Mouse (Mus musculus) frontal cortex, adult 2 months (tissue): ENCODE measurements around the gene Strn4. TPM values are rescaled to one million over a fixed set of nuclear protein-coding genes. Genes with fewer than 3 reads are reported as not detected.

Experiments used
- DNase-seq, 2 experiments: peaks; one replicate each; pipeline ENCODE4 v3.0.0; 2022; ENCODE audit warnings: low spot score in 1 of 2; ENCODE audit errors: extremely low spot score in 1 of 2
- polyA plus RNA-seq: library from polyadenylated mRNA; depleted of rRNA; stranded (reverse); fragments of >200 nt; gene quantifications from 2 replicates; pipeline ENCODE4 v1.2.3, GENCODE M21; 2012

The Strn4 gene
- polyA plus RNA-seq, 1 experiment = 262 TPM

DNA sequence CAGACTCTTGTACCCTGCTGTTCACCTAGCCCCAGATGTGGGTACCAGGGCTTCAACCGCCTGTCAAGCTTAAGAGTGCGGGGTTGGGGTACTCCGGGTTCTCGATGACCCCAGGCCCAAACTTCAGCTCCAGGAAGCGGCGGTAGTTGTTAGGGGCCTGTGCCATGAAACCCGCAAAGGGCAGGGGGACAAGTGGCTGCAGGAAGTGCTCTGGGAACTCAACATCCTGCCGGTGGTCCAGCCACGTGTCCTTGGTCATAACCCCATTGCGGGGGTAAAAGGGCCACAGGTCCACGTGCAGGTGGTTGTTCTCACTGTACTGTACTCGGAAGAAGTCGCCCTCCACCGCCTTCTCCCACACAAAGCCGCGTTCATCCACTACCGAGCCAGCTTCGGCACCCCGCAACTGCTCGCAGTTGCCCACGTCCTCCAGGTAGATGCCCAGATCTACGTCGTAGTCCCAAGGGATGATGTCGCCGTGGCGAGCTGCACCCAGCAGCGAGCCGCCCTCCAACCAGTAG lies 5.2 kb upstream of the Strn4 start:
- DNase-seq = no peak

DNA sequence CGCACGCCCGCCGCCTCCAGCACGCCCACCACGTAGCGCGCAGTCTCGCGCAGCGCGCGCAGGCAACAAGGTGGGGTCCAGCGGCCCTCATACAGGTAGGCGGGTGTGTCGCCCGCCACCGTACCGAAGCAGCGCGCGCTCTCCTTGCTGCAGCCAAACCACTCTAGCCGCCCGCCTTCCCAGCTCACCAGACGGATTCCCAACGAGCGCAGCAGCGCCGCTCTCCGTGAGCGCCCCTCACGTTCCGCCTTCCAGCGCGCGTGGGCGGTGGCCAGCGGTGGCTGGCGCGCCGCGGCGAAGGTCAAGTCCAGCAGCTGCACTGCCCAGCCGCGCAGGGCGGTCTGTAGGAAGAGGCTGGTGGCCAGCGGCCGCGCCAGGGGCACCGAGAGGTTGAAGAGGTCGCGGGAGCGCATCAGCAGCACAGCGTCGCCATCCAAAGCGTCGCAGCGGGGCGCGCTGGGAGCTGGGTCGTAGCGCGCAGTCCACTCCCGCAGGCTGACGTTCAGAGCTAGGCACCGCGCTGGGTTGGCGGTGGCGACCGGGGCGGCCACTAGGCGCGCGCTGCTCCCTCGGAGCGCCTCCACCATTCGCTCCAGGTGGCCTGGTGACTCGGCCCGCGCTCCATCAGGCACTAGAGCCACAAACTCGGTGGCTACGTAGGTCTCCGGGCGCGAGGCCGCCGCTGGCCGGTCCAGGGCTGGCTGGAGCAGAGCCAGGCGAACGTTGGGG lies 4.6 kb upstream of the Strn4 start:
- no peak for DNase-seq

DNA sequence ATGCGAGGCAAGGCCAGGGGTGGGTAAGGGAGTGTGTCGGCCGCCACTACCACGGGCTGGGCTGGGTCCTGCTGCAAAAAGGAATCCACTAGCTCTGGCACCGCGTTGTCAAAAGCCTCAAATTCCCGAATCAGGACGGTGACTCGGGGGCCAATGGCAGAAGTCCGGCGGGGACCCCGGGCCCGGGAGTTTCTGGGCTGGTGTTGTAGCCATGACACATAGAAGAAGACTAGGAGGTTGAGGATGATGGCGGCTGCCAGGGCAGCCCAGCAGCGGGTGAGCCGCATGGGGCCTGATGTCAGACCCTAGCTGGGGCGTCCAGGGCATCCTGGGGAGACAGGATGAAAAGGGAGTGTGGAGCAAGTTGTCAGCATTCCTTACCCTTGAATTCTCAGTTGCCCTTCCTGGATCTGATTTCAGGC lies 4.0 kb upstream of the Strn4 start:
- DNase-seq = no peak

DNA sequence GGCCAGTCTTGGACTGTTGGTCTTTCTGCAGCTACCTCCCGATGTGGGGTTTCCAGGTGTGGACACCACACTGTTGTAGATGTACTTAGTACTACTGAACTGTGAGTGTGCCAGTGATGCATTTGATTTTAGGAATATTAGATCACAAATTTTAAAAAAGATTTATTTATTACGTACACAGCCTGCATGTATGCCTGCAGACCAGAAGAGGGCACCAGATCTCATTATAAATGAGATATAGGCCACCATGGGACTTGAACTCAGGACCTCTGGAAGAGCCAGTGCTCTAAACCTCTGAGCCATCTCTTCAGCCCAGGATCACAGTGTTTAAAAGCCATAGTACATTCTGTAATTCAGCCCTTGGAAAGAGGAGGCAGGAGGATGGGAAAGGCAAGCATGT lies 3.2 kb upstream of the Strn4 start:
- no peak for DNase-seq

DNA sequence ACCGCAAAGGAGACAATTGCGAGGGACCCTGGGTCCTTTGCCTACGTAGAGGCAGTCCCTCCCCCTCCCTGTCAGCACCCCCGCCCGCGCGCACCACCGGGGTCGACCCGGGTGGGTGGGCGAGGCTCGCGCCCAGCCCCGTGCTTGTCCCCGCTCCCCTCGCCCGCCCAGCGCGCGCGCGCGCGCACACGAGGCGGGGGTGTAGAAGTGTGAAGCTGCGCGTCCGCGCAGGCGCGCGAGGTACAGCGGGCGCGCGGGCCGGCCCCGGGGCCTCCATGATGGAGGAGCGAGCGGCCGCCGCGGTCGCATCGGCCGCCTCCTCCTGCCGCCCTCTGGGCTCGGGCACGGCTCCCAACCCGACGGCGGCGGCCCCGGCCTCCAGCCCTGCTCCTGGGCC lies 387 bp downstream of the Strn4 start:
- DNase-seq = peak in 1 of 2 experiments; percentile 83

DNA sequence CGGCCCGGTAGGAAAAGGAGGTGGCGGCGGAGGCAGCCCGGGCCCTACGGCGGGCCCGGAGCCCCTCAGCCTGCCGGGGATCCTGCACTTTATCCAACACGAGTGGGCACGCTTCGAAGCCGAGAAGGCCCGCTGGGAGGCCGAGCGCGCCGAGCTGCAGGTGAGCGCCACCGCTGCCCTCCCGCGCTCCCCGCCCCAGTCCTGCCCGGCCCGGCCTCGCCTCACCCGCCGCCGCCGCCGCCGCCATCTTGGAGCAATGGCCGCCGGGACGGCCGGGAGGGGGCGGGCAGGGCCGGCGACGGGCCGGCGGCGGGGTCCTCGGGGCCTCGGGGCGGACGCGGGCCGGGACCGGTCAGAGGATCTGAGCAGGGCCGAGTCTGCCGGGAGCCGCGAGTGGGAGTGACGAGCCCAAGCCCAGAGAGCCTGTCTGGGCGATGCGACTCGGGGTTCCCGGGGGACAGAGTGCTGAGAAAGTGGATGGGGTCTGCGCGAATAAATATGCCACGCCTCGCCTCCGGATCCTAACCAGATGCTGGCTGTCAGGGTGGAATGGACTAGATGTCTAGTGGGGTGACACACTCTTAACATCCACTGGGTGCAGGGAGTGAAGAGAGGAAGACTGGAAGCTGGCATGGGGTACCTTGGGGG lies 910 bp downstream of the Strn4 start, which contains the start of gene Fkrp:
Gene Fkrp (minus strand): TSS at position 258 of the 648 bp plus-strand sequence.
- no peak for DNase-seq

DNA sequence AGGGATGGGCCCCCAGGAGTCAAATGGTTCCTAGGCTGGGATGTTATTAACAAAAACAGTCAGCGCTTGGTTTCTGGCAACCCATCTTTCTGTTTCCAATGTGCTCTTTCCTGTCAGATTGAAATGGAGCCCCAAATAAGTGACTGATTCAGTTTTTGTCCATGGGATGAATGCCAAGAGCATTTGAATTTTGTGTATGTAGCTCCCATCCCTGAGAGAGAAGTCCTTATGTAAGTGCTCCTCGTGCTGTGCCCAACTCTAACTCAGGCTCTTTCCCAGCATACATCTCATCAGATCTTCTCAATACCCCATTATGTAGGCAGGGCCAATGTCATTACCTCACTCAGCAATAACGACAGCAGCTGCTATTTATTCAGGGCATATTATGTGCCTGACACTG lies 2.0 kb downstream of the Strn4 start:
- peak; percentile 62 to 81 for DNase-seq

DNA sequence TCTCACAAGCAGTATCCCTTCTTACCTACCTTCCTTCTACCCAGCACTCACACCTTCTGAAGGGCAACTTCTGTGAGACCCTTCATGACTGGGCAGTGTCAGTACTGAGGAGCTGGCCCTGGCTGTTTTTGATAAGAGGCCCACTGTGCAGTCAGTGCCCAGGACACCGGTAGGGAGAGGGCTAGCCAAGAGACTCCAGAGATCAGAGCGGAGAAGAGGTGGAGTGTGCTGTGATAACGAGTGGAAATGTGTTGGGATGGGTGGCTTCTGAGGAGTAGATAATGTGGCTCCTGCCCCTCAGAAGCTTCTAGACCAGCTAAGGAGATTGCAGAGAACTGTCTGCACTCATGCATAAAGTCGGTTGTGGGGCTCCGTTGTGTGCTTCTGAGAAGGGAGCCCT lies 4.1 kb downstream of the Strn4 start:
- no peak for DNase-seq

DNA sequence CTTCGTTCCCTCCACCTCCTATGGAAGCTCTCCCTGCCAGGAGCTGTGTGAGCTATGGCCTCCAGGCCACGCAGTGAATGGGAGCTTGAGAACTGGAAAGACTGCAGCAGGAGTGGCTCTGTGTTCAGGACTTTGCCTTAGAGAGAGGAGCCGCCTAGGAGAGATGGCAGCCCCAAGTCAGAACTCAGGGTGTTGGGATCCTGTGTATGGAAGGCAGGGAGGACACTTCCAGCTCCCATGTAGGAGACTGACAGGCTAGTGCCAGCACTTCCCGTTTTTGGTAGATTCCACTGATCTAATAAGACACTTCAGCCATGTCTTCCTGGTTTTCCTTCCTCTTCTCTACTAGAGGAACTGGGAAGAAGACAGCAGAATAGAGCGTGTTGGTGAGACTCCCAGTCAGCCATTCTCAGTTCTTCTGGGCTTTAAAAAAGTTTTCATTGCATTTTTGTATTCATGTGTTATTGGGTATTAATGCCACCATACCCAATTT lies 4.6 kb downstream of the Strn4 start:
- DNase-seq = no peak

DNA sequence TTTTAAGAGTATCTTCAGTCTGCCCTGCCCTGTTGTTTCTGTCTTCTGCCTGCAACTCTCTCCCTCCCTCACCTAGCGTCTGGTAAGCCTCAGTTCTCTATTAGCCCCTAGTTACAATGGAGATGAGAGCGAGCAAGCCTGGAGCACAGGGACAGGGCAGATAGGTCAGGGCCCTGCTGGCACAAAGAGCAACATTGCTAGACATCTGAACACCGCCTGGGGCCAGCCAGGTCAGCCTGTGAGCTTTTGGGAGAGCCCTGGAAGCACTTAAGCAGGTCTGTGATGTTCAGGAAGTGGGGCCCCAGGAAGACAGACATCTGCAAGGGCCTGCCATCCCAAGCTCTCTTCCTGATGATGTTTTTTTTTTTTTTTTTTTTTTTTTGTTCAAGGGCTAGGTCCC lies 5.4 kb downstream of the Strn4 start:
- no peak for DNase-seq

DNA sequence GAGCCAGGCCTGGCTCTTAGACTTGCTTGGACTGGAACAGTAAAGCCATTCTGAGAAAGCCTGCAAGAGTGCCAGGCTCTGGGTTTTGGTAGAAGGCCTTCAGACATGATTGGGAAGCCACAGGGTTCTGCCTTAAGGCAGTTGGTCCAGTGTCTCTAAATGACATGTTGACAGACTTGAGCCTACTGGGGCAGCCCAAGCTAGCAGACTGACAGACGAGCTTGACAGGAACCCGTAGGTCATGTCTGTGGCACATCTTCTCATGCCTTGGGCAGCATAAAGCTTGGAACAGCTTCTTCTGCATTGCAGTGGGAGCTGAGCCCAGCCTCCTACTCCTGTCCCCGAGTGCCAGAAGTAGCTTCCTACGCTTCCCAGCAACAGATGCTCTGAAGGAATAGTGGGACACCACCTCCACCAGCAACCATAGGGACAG lies 6.0 kb downstream of the Strn4 start:
- peak in 1 of 2 experiments; percentile 88 for DNase-seq

DNA sequence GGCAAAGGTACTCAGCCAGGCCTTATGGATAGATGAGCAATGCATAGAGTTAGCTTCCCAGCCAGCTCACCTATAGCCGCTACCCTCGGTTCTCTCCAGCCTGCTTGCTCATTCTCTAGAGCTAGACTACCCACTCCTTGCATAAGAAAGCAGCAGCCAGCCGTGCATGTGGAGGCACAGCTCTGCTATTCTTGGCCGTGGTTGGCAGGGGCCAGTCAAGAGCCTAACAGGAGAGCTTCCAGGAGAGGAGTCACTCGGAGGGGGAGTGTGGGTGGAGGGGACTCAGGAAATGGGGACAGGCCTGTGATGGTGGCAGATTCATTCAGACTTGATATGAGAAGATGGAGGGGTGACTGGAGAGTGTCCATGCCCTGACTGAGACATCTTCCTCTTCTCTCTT lies 8.0 kb downstream of the Strn4 start:
- peak; percentile 87 to 89 for DNase-seq

DNA sequence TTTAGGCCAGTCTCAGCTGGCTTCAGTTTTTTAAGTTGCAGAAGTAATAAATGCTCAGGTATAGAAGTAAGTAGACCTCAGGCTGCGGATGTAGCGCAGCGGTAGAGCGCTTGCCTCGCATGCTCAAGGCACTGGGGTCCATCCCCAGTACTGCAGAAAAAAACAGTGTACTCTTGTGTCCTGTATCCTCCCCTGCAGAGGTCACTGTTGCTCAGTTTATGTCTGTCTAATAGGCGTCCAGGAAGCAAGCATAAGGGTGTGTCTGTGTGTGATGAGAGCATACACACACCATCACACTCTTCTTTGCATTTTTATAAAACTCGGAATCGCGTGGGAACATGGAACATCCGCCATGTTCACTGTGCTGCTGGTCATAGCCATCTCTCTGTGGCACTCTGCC lies 10.1 kb downstream of the Strn4 start:
- DNase-seq = no peak

DNA sequence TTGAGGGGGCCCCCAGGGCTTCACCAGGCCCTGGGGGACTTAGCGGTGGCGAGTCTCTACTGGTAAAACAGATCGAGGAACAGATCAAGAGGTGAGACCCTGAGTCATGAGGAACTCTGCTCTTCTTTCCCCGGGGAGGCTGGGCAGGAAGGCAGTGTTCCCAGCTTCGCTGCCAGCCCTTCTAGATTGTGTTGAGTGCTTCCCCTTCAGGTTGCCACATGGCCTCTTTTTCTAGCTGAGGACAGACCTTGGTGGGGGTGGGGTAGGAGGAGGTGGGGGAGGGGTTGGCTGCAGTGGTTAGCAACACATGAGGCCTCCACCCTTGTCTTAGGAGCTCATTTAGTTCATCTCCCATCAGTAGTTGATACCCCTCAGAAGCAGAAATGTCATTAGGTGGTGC lies 10.9 kb downstream of the Strn4 start:
- no peak for DNase-seq

DNA sequence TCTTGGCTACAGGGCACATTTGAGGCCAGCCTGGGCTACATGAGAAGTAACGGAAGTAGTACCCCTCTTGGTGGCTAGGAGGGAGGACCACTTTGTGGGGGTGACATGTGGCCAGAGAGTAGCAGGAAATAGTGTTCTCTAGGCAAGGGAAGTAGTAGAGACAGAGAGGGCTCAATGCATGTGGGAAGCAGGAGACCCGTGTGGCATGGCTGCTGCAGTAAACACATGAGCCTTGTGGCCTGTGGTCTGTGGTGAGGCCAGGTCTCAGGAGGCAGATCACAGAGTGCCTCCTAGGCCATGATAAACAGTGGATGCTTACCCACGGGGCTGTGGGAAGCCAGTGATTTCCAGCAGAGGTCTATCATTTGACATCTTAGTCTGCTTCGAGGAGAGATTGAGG lies 11.6 kb downstream of the Strn4 start:
- DNase-seq = no peak

DNA sequence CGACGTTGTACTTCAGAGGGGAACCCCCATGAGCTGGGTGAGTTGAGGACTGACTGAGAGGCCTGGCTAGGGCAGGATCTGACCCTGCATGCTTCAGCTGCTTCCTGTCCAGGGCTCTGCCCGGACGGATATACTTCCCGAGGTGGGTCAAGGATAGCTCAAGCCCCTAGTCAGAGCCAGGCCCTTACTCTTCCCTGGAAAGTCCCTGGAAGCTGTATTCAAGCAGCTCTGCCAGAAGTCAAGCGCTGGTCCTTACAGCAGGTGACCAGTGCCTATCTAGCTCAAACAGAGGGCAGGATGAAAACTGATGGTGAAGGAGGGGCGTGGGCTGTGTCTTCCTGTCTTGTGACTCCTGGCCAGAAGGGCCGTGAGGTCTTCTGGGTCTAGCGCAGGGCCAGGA lies 14.8 kb downstream of the Strn4 start:
- no peak for DNase-seq

DNA sequence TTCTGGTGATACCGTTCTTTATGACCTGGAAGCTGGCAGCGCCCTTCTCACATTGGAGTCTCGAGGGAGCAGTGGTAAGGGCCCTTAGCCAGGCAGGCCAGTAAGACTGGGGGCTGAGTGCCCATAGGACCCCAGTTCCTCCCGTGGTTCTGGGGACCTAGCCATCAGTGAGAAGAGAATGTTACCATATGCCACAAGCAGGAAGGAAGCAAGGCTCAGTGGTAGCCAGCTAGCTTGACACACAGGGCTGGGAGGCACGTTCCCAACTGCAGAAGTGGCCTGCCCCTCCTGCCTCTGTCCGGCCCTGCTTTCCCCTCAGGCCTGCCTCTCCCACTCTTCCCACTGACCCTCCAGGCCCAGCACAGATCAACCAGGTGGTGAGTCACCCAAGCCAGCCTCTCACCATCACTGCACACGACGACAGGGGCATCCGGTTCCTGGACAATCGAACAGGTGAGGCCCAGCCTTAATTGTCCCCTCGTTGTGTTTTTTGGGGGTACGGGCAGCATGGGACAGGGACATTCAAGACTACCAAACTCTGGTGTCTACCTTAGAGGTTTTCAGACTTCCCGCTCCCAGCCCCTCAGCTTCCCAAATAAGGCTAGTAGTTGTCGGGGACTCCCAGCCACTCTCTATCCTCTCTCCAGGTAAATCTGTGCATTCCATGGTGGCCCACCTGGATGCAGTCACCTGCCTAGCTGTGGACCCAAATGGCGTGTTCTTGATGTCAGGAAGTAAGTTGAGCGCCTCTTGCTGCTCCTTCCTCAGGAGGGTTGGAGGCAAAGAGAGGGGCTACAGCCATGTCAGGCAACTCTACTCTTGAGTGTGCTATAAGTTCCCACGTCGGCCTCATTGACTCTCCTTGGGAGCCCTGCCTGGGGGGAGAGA lies 22.5 kb downstream of the Strn4 start:
- no peak for DNase-seq

DNA sequence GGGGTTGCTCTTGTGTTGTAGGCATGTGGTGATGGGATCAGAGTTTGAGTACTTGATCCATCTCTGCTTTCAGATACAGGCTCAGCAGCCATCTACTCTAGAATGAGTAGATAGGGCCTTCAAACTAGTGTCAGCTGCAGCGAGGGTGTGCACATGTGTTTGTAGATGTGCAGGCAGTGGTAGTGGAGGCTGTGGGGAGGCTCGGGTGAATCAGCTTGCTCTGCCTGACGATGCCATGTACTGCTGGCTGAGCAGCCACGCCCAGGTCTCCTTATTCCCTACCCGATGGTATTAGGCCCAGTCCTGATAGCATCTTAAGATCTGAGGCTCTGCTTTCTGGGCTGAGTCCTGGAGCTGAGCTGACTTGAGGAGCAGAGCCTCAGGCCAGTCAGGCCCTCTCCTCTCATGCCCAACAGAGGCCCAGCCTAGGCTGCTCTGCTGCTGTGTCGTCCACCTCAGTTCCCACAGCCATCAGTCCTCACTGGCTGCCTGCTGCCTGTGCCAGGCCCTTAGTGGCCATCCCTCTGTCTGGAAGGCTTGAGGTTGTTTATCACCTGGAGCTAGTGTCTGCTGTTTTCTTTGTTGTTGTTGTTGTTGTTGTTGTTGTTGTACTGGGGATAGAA lies 23.2 kb downstream of the Strn4 start:
- no peak for DNase-seq

DNA sequence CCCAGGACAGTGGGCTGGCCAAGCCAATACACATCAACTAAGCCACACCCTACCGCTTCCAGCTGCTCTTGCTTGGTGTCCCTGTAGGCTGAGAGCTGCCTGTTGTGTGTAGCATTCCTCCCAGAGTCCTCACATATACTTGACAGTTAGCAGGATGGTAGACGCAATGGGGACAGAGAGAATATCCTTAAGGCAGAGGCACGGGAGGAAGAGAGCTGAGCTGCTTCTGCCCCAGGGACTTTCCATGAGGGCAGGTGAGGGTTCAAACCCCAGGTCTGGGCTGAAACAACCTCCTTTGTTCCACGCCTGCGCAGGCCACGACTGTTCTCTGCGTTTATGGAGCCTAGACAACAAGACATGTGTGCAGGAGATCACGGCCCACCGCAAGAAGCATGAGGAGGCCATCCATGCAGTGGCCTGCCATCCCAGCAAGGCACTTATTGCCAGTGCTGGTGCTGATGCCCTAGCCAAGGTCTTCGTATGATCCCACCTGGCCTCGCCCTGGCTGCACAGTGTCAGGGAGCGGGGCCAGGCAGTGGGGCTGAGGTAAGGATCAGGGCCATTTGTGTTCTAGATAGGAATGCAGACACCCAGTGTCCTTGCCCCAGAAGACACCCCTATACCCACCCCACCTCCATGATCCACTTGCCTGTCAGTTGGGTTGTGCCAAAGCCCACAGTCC lies 23.9 kb downstream of the Strn4 start:
- DNase-seq = no peak

DNA sequence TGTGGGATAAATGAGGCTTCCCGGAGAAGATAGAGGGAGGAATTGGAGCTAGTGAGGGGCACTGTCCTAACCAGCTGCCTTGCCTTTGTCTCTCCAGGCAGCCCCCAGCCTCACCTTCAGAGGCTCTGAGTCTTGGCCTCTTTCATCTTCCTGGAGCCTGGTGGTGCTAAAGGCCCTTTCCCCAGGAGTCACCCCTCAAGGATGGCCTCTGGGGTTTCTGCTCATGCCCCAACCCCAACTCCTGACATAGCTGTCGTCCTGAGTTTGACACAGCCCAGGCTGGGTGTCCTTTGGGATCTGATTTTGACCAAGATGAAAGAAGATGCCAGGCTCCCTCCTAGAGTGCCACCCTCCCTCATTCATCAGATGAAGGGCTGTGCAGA lies 24.4 kb downstream of the Strn4 start:
- no peak for DNase-seq
